Mouse (Mus musculus) heart, embryonic 15.5 days (tissue): ENCODE measurements around the gene Rab20. TPM values are rescaled to one million over a fixed set of nuclear protein-coding genes. Genes with fewer than 3 reads are reported as not detected.
A peak's percentile ranks its signal among the peaks of the same experiment; 100 is the strongest.

ENCODE experiments used
- ATAC-seq: fragments of 200-750 bp; cut with Nextera tagmentation; replicated peaks from 2 replicates; pipeline ENCODE4 v1.8.0; 2017; ENCODE audit warnings: low read depth, moderate TSS enrichment; ENCODE audit not compliant: insufficient number of reproducible peaks, insufficient read depth, low FRiP score
- H3K27ac ChIP-seq: fragments of 300-500 bp; sonication (generic); 2 replicates; pipeline ENCODE4 v1.5.1; 2015; ENCODE audit warnings: mild to moderate bottlenecking, inconsistent platforms
- H3K27me3 ChIP-seq: fragments of 300-500 bp; sonication (generic); 2 replicates; pipeline ENCODE4 v1.6.1; 2015; ENCODE audit warnings: inconsistent platforms
- H3K36me3 ChIP-seq: fragments of 300-500 bp; sonication (generic); 2 replicates; pipeline ENCODE4 v1.6.1; 2015; ENCODE audit warnings: mild to moderate bottlenecking, inconsistent platforms
- H3K4me1 ChIP-seq: fragments of 300-500 bp; sonication (generic); replicated peaks from 2 replicates; pipeline ENCODE4 v1.6.1; 2015; ENCODE audit warnings: inconsistent platforms
- H3K4me2 ChIP-seq: fragments of 300-500 bp; sonication (generic); 2 replicates; pipeline ENCODE4 v1.6.1; 2015; ENCODE audit warnings: inconsistent platforms, mild to moderate bottlenecking, moderate library complexity
- H3K4me3 ChIP-seq: fragments of 300-500 bp; sonication (generic); 2 replicates; pipeline ENCODE4 v1.5.1; 2015; ENCODE audit warnings: mild to moderate bottlenecking, inconsistent platforms
- H3K9ac ChIP-seq: fragments of 300-500 bp; sonication (generic); 2 replicates; pipeline ENCODE4 v1.6.1; 2015; ENCODE audit warnings: mild to moderate bottlenecking, inconsistent platforms
- H3K9me3 ChIP-seq: fragments of 300-500 bp; sonication (generic); replicated peaks from 2 replicates; pipeline ENCODE4 v1.6.1; 2016; ENCODE audit warnings: inconsistent platforms
- WGBS: fragments of 180-500 bp; shearing (Covaris S2); methylation state at CpG from one replicate; pipeline ENCODE4 v1.1.7; 2015; ENCODE audit warnings: mixed read lengths; 5-methylcytosine and 5-hydroxymethylcytosine counted together
- polyA plus RNA-seq: library from polyadenylated mRNA; unstranded; fragments of >200 nt; fragmentation: Nextera tagmentation; extraction: Ambion mirVana; gene quantifications from 2 replicates; pipeline ENCODE4 v1.2.1, GENCODE M21; 2015

Rab20 gene
- polyA plus RNA-seq: 36.1 and 37.2 TPM in 2 replicates

DNA sequence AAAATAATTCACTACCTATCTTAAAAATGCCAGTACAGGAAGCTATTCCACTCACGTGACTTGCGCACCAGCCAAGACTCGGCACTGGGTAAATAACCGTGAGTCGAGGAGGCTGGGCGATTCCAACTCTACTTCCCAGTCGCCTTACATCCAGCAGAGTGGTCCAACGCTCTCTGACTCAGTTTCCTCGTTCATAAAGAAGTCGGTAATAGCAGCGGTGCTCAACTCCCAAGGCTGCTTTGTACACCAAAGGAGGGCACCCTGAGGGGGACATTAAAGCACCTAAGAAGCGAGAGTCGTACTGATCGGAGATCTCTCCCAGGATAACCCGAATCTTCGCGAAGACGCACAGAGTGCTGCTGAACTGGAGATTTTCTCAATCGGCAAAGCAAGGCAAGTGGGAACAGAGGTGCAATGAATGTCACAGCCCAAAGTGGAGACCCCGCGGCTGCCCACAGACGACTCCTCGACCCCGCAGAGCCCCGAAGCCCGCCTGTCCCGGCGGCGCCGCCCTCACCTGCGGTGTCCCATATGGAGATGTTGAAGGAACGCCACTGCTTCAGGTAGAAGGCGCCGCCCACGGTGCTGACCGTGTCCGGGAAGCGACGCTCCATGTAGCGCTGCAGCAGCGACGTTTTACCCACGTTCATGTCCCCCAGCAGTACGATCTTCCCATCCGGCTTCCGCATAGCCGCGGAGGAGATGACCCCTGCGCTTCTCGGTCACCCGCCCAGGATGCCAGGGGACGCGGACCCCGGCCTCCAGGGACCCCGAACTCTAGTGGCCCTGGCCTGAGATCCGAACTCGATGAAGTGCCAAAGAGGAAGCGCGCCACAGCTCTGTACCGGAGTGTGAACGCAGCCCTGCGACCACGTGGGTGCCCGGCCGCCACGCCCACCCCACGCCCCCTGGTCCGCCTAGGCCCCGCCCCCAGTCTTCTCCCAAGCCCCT lies at the start of gene Rab20:
TSS of gene Rab20 (minus strand) at position 900 of the 951 bp plus-strand sequence.
- peak; percentile 65 for ATAC-seq
- Histone ChIP-seq H3K27ac (peak within 1 kb of the TSS; percentile 93), H3K9ac (peak within 1 kb of the TSS; percentile 77), H3K4me2 (peak within 1 kb of the TSS; percentile 92), H3K4me1 (peaks cover 56% of the 10 kb centered on the region), H3K4me3 (peak within 1 kb of the TSS; percentile 72), H3K9me3 (no peaks in the 10 kb centered on the region), H3K27me3 (peaks cover 6% of the 10 kb centered on the region), H3K36me3 (no peaks in the 10 kb centered on the region)
- WGBS: under 1% methylated on average over 69 of the region's 69 CpGs

DNA sequence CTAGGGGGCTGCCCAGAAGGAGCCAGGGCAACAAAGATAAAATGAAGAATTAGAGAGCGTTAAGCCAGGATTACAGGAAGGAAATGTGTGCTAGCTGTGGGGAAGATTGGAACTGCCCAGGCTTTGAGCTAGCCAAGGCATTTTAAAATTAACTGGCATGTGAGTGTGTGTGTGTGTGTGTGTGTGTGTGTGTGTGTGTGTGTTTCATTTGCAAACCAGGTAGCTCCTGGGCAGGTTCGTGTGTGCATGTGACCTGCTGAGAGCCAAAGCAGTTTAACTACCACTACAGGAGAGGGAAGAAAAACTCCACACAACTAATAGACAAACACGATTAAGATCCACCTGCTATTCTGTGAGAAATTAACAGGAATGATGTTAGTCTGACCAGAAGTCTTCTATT lies 44.8 kb upstream of the Rab20 start:
- no peak for ATAC-seq
- WGBS: 78% methylated on average over 3 of the region's 3 CpGs
- no peak overlapping the region for H3K4me2 ChIP-seq
- no peaks in the 10 kb centered on the region for H3K9me3 ChIP-seq
- H3K27me3 ChIP-seq: no peaks in the 10 kb centered on the region
- H3K4me3 ChIP-seq: no peak overlapping the region
- peaks cover 13% of the 10 kb centered on the region; the same call in 1 of the 2 replicates for H3K36me3 ChIP-seq
- no peak overlapping the region for H3K27ac ChIP-seq
- H3K4me1 ChIP-seq: no peaks in the 10 kb centered on the region
- H3K9ac ChIP-seq: no peak overlapping the region

DNA sequence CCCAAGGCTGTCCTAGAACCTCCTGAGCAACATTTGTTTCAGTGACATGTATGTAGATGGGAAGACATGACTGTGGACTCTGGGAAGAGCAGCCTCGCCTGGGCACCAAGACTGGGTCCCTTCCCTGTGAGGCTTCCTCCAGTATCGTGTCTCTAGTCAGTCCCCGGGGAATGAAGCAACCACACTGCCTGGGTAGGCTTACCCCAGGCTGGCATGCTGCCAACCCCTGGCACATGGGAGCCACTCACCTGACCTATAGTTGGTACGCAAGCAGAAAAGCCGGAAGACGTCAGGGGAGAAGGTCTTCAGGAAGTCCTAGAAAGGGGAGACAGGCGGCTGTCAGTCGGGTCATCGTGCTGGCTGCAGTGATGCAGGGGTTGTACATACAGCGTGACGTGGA lies 40.2 kb upstream of the Rab20 start:
- no peak overlapping the region for H3K27ac ChIP-seq
- H3K4me3 ChIP-seq: no peak overlapping the region
- peaks cover 20% of the 10 kb centered on the region; the same call in 1 of the 2 replicates for H3K36me3 ChIP-seq

DNA sequence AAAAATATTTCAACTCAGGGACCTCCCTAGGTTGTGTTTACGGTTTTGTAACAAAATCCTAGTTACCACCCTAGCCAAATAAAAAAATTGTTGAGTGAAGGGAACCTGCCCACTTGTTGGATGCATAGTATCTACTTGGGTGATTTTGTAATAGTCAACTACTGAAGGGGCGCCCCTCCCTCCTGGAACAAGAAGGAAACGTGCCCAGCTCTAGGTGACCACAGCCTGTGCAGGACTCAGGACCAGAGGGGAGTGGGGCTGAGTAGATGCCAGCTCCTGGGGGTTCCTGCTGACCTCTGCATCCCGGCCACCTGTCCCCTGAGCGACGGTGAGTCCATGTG lies 39.5 kb upstream of the Rab20 start:
- 88% methylated on average over 6 of the region's 6 CpGs for WGBS
- H3K27me3 ChIP-seq: no peaks in the 10 kb centered on the region
- no peak overlapping the region for H3K27ac ChIP-seq
- ATAC-seq: no peak
- no peak overlapping the region for H3K4me2 ChIP-seq
- H3K9me3 ChIP-seq: no peaks in the 10 kb centered on the region
- H3K36me3 ChIP-seq: peaks cover 26% of the 10 kb centered on the region
- H3K4me3 ChIP-seq: no peak overlapping the region
- no peaks in the 10 kb centered on the region for H3K4me1 ChIP-seq
- no peak overlapping the region for H3K9ac ChIP-seq

More for the DNA sequence above, 40.2 kb upstream of the Rab20 start:
- no peaks in the 10 kb centered on the region for H3K9me3 ChIP-seq
- no peaks in the 10 kb centered on the region for H3K27me3 ChIP-seq
- no peaks in the 10 kb centered on the region for H3K4me1 ChIP-seq
- H3K4me2 ChIP-seq: no peak overlapping the region
- no peak for ATAC-seq
- 82% methylated on average over 11 of the region's 11 CpGs for WGBS
- H3K9ac ChIP-seq: no peak overlapping the region

DNA sequence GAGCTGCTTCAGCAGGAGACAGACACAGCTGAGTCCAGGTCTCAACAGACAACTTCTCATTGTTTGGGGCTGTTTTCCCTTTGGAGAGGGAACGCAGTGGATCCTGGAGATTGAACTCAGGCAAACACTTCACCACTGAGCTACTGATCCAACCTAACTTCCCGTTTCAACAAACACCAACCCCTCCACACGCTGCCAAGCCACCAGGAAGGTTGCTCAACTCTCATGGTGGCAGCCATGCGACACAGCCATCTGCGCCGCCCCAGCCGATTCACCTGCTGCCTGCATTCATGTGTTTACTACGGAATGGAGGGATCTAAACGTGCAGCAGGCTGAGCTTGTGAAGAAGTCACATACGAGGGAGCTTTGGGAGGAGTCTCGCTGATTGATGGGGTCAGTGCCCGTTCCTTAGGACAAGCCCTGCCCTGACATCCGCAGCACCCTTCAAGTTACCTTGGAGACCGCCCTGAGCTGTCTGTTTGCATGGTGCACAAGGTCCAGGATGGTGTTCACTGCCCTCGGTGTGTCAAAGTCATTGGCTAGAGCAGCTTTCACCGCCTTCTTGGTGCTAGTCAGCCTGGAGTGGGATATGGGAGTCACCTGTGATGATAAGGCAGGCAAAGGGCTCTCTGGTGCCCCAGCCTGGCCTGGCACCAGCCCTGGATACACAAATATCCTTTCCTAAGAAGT lies 39.0 kb upstream of the Rab20 start:
- Histone ChIP-seq H3K9ac (no peak overlapping the region), H3K4me2 (no peak overlapping the region), H3K9me3 (no peaks in the 10 kb centered on the region), H3K4me3 (no peak overlapping the region), H3K27ac (no peak overlapping the region), H3K27me3 (no peaks in the 10 kb centered on the region), H3K36me3 (peaks cover 31% of the 10 kb centered on the region), H3K4me1 (no peaks in the 10 kb centered on the region)
- ATAC-seq: no peak
- WGBS: 84% methylated on average over 16 of the region's 16 CpGs

DNA sequence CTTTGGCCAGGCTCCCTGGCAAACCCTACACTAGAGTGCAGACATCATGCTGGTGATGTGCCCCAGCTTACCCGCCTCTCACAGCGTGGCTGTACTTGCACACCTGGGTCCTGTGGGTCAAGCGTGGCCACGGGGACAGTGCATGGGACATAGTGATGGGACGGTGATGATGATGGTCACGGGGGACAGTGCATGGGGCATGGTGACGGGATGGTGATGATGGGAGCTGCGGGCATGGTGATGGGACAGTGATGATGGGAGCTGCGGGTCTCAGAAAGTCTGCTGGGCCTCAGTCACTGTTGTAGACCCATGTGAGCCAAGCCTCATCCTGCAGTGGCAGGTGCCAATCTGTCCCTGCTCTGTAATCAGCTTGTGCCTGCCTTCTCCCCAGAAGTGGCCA lies 37.8 kb upstream of the Rab20 start:
- Histone ChIP-seq H3K36me3 (peaks cover 41% of the 10 kb centered on the region), H3K4me2 (no peak overlapping the region), H3K4me1 (0 out of 2 replicates have a peak, but pooled peaks cover 11% of the 10 kb centered on the region), H3K4me3 (no peak overlapping the region), H3K9ac (no peak overlapping the region), H3K9me3 (no peaks in the 10 kb centered on the region), H3K27me3 (no peaks in the 10 kb centered on the region), H3K27ac (no peak overlapping the region)
- no peak for ATAC-seq
- WGBS: 90% methylated on average over 9 of the region's 9 CpGs

GRCm38 (mm10) chr8:11513247-11513646 lies 34.7 kb upstream of the Rab20 start:
- no peak overlapping the region for H3K27ac ChIP-seq
- H3K36me3 ChIP-seq: peaks cover 58% of the 10 kb centered on the region
- 87% methylated on average over 5 of the region's 5 CpGs for WGBS
- H3K9ac ChIP-seq: no peak overlapping the region
- no peak for ATAC-seq
- H3K27me3 ChIP-seq: no peaks in the 10 kb centered on the region
- no peak overlapping the region for H3K4me3 ChIP-seq
- 0 out of 2 replicates have a peak, but pooled peaks cover 15% of the 10 kb centered on the region for H3K4me1 ChIP-seq
- no peak overlapping the region for H3K4me2 ChIP-seq
- no peaks in the 10 kb centered on the region for H3K9me3 ChIP-seq

- ATAC-seq: no peak
- WGBS: 72% methylated on average over 9 of the region's 9 CpGs
- Histone ChIP-seq H3K4me2 (no peak overlapping the region), H3K4me3 (no peak overlapping the region), H3K36me3 (peaks cover 59% of the 10 kb centered on the region), H3K4me1 (0 out of 2 replicates have a peak, but pooled peaks cover 15% of the 10 kb centered on the region), H3K9me3 (no peaks in the 10 kb centered on the region), H3K27me3 (no peaks in the 10 kb centered on the region), H3K27ac (no peak overlapping the region), H3K9ac (no peak overlapping the region)
These were observed 34.2 kb upstream of the Rab20 start for GRCm38 (mm10) chr8:11512711-11513110.

DNA sequence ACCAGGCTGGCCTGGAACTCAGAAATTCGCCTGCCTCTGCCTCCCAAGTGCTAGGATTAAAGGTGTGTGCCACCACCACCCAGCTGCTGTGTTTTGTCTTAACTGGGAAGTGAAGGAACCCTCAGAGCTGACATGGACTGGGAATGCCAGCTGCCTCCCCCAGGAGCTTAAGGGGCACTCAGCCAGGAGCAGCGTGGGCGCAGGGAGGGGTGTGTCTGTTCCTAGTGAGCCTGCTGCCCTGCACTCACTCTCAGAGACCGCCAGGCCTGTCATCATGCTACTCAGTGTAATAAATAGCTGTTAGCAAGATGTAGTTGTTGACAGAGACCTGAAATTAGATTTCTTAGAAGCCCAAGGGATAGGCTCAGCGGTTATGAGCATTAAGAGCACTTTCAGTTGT lies 32.5 kb upstream of the Rab20 start:
- Histone ChIP-seq H3K36me3 (peaks cover 69% of the 10 kb centered on the region), H3K4me3 (no peak overlapping the region), H3K27ac (no peak overlapping the region), H3K27me3 (no peaks in the 10 kb centered on the region), H3K4me2 (no peak overlapping the region), H3K9ac (no peak overlapping the region), H3K9me3 (no peaks in the 10 kb centered on the region), H3K4me1 (0 out of 2 replicates have a peak, but pooled peaks cover 15% of the 10 kb centered on the region)
- peak; percentile 44; the same call in 1 of the 2 replicates for ATAC-seq
- 59% methylated on average over 5 of the region's 5 CpGs for WGBS

DNA sequence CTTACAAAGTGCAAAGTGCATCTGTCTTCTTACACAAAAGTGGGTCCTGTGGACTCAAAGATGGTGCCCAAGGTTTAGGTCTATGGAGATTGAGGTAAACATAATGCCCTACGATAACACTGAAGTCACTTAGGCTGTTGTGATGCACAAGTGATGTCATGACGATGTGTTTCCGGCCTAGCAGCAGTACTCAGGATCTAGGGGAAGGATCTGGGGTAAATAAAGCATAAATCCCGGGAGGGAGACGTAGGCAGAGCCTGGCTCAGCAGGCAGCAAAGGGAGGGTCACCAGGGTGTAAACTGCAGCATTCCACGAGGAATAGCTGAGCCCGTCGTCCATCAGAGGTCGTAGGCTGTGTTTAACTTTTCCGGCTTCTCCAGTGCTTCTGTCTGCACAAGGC lies 30.4 kb upstream of the Rab20 start:
- ATAC-seq: no peak
- 84% methylated on average over 10 of the region's 10 CpGs for WGBS
- H3K4me3 ChIP-seq: no peak overlapping the region

DNA sequence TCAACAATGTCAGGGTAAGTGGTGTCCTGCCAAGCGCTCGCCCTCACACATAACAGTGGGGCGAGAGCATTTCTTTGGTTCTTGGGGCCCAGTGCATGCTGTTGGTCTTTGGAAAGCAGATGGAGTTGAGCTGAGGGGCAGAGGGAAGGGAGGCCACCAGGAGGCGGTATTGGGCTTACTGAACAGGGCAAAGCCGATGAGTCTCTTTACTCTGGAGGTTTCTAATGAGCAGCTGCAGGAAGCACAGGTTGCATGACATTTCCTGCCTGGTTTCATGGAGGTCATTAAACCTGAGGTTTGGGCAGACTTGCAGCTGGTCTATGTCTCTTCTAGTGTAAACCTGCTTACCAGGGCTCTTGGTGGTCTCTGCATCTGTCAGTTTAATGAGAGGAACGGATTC lies 28.3 kb upstream of the Rab20 start:
- Histone ChIP-seq H3K27me3 (no peaks in the 10 kb centered on the region), H3K27ac (no peak overlapping the region), H3K4me3 (no peak overlapping the region), H3K4me2 (no peak overlapping the region), H3K9me3 (no peaks in the 10 kb centered on the region), H3K4me1 (0 out of 2 replicates have a peak, but pooled peaks cover 10% of the 10 kb centered on the region), H3K36me3 (peaks cover 68% of the 10 kb centered on the region), H3K9ac (no peak overlapping the region)
- WGBS: 74% methylated on average over 6 of the region's 6 CpGs
- no peak; the same call in 1 of the 2 replicates for ATAC-seq

More for the DNA sequence above, 30.4 kb upstream of the Rab20 start:
- 0 out of 2 replicates have a peak, but pooled peaks cover 15% of the 10 kb centered on the region for H3K4me1 ChIP-seq
- no peak overlapping the region for H3K4me2 ChIP-seq
- H3K36me3 ChIP-seq: peaks cover 84% of the 10 kb centered on the region
- H3K27ac ChIP-seq: no peak overlapping the region
- no peaks in the 10 kb centered on the region for H3K27me3 ChIP-seq
- no peaks in the 10 kb centered on the region for H3K9me3 ChIP-seq
- H3K9ac ChIP-seq: no peak overlapping the region
